49 mouse cellular contexts compared by ENCODE assay signal in the genomic region with DNA sequence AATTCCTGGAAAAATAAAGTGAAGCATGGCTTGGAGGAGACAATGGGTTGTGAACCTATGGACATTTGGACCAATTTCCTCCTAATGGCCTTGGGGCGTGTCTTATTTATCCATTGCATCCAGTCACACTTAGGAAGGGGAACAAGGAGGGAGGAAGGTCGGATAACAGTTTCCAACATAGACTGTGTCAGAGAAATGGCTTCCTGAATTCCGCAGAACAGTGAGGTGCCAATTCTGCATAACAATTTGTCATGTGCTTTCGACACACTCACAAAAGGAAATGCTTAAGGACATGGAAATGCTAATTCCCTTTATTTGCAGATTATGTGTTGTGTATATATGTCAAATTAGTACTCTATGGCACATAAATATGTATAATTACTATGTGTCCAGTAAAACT. TPM values are rescaled to one million over a fixed set of nuclear protein-coding genes. Genes with fewer than 3 reads are reported as not detected.
"Had no signal": no experiment of that assay in that cellular context is flagged by ENCODE, and none has a peak within 500 bp of the region (broad histone marks: within the 10 kb centered on the region; RNA-seq: fewer than 3 reads in every experiment).

No protein-coding gene starts in this region.

- DNase-seq: heart, postnatal 10 days; heart, postnatal 14 days; heart, postnatal 36 days; kidney, adult 11 months; kidney, adult 18-20 months; kidney, adult 2 months; kidney, adult 8-10 months; kidney, adult 9 months; kidney, postnatal 10 days; kidney, postnatal 14 days; kidney, postnatal 25 days; kidney, postnatal 36 days; kidney, postnatal 4 days; layer of hippocampus, adult 9-11 months; layer of hippocampus, postnatal 36 days had no signal

- H3K9ac ChIP-seq: heart, embryonic 12.5 days; heart, embryonic 13.5 days; heart, embryonic 15.5 days; hindbrain, embryonic 12.5 days; hindbrain, embryonic 13.5 days; hindbrain, embryonic 14.5 days; hindbrain, embryonic 15.5 days; intestine, embryonic 15.5 days had no signal

- H3K9me3 ChIP-seq: heart, embryonic 13.5 days; heart, embryonic 15.5 days; hindbrain, embryonic 10.5 days; hindbrain, embryonic 12.5 days; hindbrain, embryonic 13.5 days; hindbrain, embryonic 15.5 days; intestine, embryonic 15.5 days had no signal

- H3K4me2 ChIP-seq: heart, embryonic 11.5 days; heart, embryonic 12.5 days; heart, embryonic 13.5 days; heart, embryonic 15.5 days; hindbrain, embryonic 12.5 days; hindbrain, embryonic 13.5 days; hindbrain, embryonic 14.5 days; hindbrain, embryonic 15.5 days; intestine, embryonic 15.5 days had no signal

- H3K4me1 ChIP-seq: heart, embryonic 12.5 days; heart, embryonic 13.5 days; heart, embryonic 15.5 days; hindbrain, embryonic 10.5 days; hindbrain, embryonic 12.5 days; hindbrain, embryonic 13.5 days; hindbrain, embryonic 15.5 days; intestine, embryonic 15.5 days had no signal

- H3K27me3 ChIP-seq: hindbrain, embryonic 12.5 days; hindbrain, embryonic 13.5 days; hindbrain, embryonic 15.5 days; intestine, embryonic 15.5 days had no signal

- H3K36me3 ChIP-seq: heart, embryonic 12.5 days; heart, embryonic 13.5 days; heart, embryonic 15.5 days; hindbrain, embryonic 10.5 days; hindbrain, embryonic 12.5 days; hindbrain, embryonic 13.5 days; hindbrain, embryonic 15.5 days; intestine, embryonic 15.5 days had no signal

- H3K27ac ChIP-seq: heart, embryonic 13.5 days; heart, embryonic 15.5 days; hindbrain, embryonic 10.5 days; hindbrain, embryonic 12.5 days; hindbrain, embryonic 13.5 days; hindbrain, embryonic 14.5 days; hindbrain, embryonic 15.5 days; hindbrain, postnatal 0 days; intestine, embryonic 15.5 days; kidney, postnatal 0 days; layer of hippocampus, adult 2 months; left cerebral cortex, adult 2 months had no signal

- H3K4me3 ChIP-seq: heart, embryonic 12.5 days; heart, embryonic 13.5 days; heart, embryonic 15.5 days; hindbrain, embryonic 10.5 days; hindbrain, embryonic 12.5 days; hindbrain, embryonic 13.5 days; hindbrain, embryonic 15.5 days; intestine, embryonic 15.5 days; layer of hippocampus, adult 2 months; left cerebral cortex, adult 2 months had no signal

- ATAC-seq: hindbrain, embryonic 16.5 days; hindbrain, postnatal 0 days; inflammation-experienced regulatory T-cells, adult 6 months; intestine, embryonic 15.5 days; intestine, embryonic 16.5 days; intestine, postnatal 0 days had no signal

RNA-seq across cellular contexts. Expression of gene Slc5a4a, which starts 38.0 kb away (rescaled TPM):
- total RNA-seq: heart, postnatal 10 days; heart, postnatal 14 days; heart, postnatal 25 days; heart, postnatal 36 days; hematopoietic stem cell, adult 5-6 weeks; hindbrain, postnatal 0 days; layer of hippocampus, adult 18-20 months; layer of hippocampus, adult 2 months; layer of hippocampus, adult 8-10 months; layer of hippocampus, postnatal 10 days; layer of hippocampus, postnatal 14 days; layer of hippocampus, postnatal 25 days; layer of hippocampus, postnatal 36 days; left cerebral cortex, adult 18-20 months; left cerebral cortex, adult 2 months; left cerebral cortex, adult 8-10 months had no signal
- polyA plus RNA-seq: heart, embryonic 11.5 days; heart, embryonic 12.5 days; heart, embryonic 13.5 days; heart, embryonic 14.5 days; heart, embryonic 15.5 days; heart, embryonic 16.5 days; heart, postnatal 0 days; hindbrain, embryonic 10.5 days; hindbrain, embryonic 11.5 days; hindbrain, embryonic 12.5 days; hindbrain, embryonic 13.5 days; hindbrain, embryonic 14.5 days; hindbrain, postnatal 0 days; inflammation-experienced regulatory T-cells, adult 6 months; intestine, embryonic 14.5 days; intestine, embryonic 15.5 days; kidney, adult 2 months; kidney, embryonic 14.5 days; kidney, embryonic 16.5 days; kidney, postnatal 0 days had no signal
